Mouse (Mus musculus) right cerebral cortex, postnatal 36 days (tissue): ENCODE results near the gene Sema6b.
"Not testable (repeated sequence)": the region's sequence is repeated elsewhere in the genome, so short reads cannot be mapped to it uniquely, and the experiment has no call there.

Experiments used
- DNase-seq, 2 experiments: peaks; one replicate each; pipeline ENCODE4 v3.0.0; 2022; ENCODE audit warnings: low spot score in 2 of 2, mixed read lengths in 1 of 2

Gene Sema6b

DNA sequence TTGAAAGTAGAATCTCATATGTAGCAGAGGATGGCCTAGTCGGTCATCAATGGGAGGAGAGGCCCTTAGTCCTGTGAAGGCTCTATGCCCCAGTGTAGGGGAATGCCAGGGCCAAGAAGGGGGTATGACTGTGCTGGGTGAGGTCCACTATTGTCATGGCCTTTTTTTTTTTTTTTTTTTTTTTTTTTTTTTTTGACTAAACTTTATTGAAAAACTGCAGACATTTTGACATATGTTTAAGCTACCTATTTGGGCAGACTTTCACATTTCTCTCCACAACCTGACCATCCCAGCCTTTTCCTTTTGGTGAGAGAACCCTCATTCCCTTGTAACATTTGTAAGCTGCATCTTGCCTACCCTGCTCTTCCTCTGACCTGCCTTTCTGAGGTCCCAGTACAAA, 47.8 kb downstream of the Sema6b start:
- no peak for DNase-seq

- DNase-seq, result peak; percentile 44 to 56
Measured at GRCm38 (mm10) chr17:56080781-56081585, 59.2 kb downstream of the Sema6b start.

- no peak for DNase-seq
Measured at GRCm38 (mm10) chr17:56079921-56080320, 60.2 kb downstream of the Sema6b start.

DNA sequence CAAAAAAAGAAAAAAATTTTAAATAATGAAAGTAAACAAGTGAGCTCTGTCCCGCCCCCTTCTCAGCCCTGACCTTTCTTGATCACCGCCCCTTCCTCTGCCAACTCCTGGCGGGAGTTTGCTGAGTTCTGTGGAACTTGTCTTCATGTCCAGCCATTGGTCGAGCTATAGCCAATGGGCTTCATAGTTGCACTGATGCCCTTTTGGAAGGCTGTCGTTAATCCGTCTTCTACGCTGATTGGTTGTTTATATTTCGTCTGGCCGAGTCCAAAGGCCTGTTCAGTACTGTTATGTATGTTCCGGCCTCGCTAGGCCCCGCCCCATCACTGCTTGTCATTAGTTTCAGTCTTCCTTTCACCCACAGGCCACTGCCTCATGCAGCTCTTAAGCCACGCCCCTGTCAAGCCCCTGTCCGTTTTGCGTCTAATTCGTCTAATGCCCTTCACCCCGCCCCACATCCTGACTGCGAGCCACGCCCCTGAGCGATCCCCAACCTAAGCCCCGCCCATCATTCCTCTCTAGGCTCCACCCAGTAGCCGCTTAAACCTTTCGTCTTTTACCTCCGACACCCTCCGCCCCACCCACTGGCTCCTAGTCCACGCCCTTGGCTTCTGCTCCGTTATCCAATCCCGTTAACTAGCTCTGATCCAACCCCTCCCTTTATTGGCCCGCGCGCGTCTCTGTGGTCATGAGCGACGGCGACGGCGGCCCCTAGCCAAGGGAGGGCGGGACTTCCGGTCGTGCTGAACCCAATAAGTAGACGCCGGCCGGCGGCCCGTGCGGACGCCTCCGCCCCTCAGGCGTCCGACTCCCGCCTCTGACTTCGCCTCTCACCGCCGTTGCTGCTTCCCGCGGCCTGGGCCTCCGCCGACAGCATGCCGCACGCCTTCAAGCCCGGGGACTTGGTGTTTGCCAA, 61.0 kb downstream of the Sema6b start, which contains the start of gene Hdgfl2:
TSS of gene Hdgfl2 (plus strand) at position 755 of the 916 bp plus-strand sequence.
- DNase-seq, result peak; percentile 100

GRCm38 (mm10) chr17:56078361-56078760, 61.8 kb downstream of the Sema6b start:
- not testable (repeated sequence) for DNase-seq

DNA sequence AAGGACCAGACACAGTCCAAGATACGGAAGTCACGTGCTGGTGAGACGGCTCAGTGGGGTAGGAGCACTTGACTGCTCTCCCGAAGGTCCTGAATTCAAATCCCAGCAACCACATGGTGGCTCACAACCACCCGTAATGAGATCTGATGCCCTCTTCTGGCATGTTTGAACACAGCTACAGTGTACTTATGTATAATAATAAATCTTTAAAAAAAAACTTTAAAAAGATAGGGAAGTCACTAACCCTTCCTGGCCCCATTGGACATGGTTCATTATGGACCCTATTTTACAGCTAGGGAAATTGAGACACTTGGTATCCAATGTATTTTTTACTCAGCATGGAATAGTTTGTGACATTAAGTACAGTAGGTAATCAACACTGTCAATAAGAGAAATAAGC, 62.6 kb downstream of the Sema6b start:
- no peak for DNase-seq

DNA sequence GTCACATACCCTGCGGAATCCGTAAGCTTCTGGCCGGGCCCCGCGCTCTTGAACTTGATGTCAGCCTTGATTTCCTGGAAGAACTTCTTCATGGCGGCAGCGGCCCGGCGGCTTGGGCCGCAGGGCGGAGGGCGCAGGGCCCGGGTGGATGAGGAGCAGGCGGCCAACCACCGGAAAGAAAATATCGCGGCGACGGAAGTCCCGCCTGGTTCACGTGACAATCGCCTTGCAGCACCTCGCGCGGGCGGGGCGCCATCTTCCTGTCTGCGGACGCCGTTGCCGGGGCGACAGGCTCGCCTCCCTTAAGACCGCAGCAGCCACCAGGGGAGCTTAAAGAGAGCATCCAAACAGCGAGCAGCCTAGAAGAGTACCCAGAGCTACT, 65.3 kb downstream of the Sema6b start, which contains the start of gene Ubxn6:
TSS of gene Ubxn6 (minus strand) at position 202 of the 382 bp plus-strand sequence.
- DNase-seq, result peak; percentile 98

DNA sequence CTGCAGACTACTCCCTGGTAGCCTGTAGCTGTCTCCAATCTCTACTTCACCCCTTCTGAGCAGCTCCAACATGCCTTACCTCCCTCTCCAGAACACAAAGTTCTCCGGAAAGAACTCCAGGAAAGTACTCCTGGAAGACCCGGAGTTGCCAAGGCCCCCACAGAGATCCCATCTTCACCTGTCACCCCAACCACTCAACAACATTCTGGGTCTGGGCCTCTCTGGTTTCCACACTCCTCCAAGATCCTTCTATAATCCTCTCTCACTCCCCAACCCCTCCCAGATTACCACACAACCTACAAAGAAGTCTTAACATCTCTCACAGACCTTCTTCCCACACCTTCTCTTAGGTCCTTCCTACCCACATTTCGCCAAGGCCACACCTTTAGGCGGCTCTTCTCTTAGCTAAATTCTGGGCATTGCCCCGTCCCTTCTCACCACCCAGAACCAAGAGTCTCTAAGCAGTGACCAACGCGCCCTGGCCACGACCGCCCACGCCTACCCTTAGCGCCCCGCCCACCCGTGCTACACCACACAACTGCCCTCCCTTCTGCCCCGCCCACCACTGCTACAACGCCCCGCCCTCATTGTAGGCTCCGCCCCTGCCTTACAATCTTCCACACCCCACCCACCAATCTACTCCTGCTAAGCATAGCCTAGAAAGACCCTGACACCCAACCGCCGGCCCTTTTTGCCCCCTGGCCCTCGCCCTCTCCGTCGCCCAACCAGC, 65.9 kb downstream of the Sema6b start:
- peak; percentile 62 to 66 for DNase-seq
